Mouse (Mus musculus): Measurements from ENCODE around the gene Rps15a.
A peak's percentile ranks its signal among the peaks of the same experiment; 100 is the strongest.

Gene Rps15a

DNA sequence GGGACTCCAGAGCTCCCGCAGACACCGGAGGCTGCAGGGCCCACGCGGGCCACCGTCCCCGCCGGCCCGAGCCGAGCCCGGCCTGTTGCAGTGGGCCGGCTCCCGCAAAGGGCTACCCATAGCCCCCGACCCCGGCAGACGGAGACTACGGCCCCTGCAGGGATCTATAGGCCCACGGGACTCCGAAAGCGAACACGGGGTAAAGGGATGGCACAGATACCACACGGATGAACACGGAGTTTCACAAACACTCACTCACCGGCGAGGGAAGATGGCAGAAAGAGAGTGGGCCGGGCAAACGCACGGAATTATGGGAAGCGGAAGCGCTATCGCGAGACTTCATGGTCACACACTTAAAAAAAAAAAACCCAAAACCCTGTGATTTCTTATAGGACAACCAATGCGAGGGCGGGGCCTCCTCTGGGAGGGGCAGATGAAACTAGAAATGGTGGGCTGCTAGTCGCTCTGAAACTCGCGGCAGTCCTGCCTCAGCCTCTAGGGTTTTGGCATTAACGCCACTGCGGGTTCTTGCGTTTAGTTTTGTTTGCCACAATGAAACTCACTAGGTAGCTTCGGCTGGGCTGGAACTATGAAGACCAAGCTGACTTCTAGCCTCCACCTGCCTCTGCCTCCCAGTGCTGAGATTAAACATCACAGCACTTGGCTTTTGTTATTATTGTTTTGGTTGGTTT, at the start of gene Rps15a:
Rps15a (minus strand) TSS at position 312 of the 692 bp plus-strand sequence.
- peak; percentile 97 for DNase-seq (ENCODE audit: low read depth, low spot score)

DNA sequence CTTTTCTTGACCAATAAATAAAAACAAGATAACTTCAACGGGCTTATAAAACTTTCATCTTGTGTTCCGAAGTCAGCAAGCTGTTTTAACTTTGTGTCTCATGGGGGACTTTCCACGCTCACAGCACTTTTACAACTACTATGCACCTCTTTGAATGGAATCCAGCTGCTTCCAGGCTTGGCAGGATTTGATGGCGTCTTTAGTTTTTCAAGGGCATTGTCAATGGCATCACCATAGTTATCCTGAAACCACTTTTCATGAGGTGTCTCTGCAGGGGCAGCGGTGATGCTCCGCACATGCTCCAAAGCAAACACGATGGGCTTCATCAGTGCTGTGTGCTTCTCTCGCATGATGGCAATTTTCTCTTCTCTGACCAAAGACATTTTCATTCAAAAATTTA, 47.0 kb upstream of the Rps15a start:
- peak; percentile 69 for DNase-seq (ENCODE audit: low read depth, low spot score)

DNA sequence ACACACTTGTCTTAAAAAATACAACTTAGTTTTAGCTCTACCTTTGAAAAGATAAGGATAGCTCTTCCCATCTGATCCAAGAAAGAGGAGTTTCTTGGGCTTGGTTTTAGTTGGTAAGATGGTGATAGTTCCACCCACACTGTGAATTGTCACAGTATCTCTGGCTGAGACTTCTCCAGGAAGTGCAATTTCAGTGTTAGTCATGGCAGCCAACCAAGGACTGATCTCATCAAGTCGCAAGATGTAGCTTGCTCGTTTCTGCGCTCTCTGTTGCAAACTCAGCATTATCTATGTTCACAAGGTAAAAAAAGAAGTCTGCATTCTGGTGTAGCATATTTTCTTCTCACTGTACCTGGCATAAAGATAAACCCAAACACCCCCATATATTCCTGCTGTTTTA, 44.1 kb upstream of the Rps15a start:
- DNase-seq (ENCODE audit: low read depth, low spot score): no peak

DNA sequence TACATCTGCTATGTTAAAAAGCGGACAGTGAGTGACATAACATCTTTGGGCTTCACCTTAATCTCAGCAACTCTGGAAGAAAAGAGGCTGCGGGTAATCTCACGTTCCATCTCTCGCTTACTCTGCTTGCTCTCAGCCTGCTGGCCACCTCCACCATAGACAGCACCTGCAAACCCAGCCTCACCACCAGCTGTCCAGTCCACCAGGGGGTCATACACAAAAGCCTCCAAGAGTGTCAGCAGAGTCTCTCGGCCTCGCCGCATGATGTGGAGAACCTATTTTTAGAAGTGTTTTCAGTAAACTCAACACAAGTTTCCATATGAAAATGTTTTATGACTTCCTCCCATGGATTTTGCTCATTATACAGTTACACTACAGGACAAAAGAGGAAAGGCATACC, 40.5 kb upstream of the Rps15a start:
- no peak for DNase-seq (ENCODE audit: low read depth, low spot score)

DNA sequence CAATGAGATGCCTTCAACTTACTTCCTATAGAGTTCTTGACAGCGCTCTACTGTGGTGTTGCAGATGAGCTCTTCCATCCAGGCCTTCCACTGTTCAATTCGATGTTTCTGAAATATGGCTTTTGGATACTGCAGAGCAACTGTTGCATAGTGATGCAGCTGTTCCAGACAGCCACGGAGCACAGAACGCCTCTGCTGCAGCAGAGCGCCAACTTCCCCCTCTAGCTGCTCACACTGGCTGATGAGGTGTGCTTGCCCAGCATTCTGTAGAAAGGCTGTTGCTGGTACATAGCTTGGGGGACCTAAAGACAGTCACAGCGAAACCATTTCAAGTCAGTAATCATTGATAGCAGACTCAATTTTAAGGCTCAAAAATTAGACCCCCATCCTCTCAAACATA, 38.2 kb upstream of the Rps15a start:
- DNase-seq (ENCODE audit: low read depth, low spot score): no peak

DNA sequence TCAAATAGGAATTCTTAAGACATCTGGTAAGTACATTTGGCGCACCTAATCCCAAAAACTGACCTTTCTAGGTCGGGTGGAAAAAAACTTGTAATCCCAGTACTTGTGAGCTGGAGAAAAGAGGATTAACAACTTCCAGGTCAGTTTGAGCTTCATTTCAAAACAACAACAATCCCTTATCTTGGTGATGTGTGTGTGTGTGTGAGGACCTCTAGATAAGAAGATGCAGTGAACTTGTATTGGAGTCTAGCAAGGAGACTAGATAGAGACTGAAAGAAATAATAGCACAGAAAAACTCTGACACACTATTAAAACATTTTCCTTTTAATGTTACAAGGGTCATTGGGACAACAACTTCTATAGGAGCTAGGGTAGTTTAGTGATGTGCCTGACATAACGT, 27.6 kb upstream of the Rps15a start:
- no peak for DNase-seq (ENCODE audit: low read depth, low spot score)

DNA sequence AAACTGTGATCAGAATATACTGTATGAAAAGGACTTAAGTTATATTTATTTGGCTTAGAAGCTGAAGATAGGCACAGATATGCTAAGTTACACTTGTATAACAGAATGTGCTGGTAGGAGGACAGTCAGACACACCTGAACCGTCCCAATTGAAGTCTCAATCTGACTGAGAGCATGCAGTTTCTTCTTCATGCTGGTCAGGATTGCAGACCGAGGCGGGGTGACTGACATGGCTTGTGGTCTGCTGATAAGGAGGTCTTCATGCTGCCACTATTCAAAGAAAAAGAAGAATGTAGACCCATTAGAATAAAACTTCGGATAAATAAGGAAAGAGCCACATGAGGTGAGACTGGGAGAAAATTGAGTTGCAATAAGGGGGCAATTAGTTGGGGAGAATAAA, 27.1 kb upstream of the Rps15a start:
- no peak for DNase-seq (ENCODE audit: low read depth, low spot score)

DNA sequence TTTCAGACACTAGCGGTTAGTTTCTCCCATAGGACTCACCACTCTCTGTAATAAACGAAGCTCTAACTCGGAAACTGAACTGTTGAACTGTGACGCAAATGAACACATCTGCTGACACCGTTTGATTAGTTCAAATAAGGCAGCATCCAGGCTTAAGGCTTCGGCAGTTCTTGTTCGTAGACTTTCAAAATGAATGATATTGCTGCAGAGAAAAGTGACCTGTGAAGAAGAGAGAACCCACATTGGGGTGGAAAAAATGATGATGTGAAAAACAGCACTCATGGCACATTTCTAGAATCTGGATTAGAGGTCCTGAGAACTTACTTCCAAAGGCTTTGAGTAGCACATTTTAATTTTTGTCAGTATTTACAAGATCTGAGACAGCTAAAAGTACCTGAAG, 25.3 kb upstream of the Rps15a start:
- DNase-seq (ENCODE audit: low read depth, low spot score): no peak

DNA sequence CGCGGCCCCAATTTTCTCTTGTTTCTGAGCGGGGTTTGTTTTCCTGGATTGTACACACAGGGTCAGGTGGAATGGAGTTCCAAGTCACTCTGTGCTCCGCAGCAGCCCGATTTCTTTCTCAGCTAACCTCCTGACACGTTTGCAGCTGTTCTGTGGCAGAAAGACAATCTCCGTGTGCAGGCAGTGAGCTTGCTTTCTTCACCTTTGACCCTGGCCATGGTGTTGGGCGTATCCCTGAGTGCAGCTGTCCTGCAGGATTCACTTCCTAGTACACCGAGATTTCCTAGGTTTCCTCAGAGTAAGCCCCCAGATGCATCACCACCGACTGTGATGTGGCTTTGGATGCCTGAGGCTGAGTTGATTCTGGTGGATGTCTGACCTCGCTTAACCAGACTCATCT, 19.1 kb upstream of the Rps15a start:
- DNase-seq (ENCODE audit: low read depth, low spot score): no peak

DNA sequence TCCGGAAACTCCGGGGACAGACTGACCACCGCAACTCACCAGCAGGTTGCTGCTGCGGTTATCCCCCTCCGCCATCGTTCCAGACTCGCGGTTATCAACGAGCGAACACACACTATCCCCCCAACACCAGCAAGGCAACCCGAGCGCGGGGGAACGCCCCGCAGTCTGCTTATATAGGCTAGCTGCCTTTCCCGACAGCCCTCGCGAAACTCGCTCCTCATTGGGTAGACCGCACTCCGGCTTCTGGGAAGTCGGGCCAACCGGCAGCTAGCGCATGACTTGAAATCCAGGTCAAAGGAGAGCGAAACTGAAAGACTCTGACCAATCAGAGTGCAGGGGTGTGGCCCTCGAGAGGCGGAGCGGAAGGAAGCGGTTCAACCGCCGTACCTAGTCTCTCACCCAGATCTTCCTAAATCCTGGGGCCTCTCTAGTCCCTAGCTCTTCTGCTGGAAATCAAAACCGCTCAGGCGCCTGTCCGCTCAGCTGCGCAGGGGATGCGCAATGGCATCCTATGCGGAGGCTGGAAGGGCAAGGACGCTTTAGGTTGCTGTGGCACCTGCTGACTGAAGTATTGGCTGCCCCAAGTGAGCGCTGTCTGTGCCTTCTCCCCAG, 13.5 kb upstream of the Rps15a start, which contains the start of gene Arl6ip1:
Arl6ip1 (minus strand) TSS at position 233 of the 612 bp plus-strand sequence.
- DNase-seq (ENCODE audit: low read depth, low spot score): peak; percentile 99

DNA sequence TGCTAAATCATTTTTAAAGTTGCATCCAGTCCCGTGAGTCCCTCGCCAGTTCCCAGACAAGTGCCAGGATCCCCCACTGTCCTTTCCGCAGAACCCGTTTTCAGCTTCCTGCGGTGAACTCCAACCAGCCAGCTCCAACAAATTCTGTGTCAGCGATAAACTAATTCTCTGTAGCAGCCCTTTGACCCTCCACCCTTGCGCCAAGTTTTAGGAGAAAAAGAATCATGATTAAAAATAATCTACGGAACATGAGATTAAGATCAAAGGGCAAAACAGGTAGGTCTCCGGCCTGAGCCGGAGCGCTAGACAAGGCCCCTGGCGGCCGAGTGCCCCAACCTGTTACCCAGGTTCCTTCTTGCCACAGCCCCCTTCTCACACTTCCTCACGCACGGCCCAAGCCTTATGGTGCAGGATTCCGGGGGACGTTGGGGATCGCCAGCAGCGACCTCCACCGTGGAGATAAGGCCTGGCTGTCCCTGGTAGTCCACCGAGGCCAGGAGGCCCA, 13.0 kb upstream of the Rps15a start:
- DNase-seq (ENCODE audit: low read depth, low spot score): no peak

DNA sequence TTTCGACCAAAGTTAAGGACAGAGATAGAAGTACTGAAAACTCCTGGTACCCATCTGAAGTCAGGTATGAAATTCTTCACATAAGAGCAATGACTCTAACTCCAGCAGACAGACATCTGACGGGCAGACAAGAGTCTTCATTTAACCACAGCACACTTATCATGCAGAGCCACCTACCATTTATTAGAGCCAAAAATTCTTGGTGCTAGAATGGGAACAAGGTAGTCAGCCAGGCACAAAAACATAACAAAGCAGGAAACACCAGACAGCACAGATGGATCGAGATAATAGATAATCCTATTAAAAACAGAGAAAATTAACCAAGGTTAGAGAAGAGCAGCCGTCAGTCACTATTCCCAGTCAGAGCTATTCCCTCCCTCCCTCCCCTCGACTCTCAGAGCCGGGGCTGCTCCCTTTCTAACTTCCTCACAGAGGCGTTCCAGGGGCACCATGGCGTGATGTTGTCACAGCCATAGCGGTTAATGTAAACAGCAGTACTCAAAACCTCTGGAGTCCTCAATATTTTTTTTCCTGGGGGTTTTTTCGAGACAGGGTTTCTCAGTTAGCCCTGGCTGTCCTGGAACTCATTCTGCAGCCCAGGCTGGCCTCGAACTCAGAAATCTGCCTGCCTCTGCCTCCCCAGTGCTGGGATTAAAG, 10.4 kb upstream of the Rps15a start:
- DNase-seq (ENCODE audit: low read depth, low spot score): peak; percentile 22

DNA sequence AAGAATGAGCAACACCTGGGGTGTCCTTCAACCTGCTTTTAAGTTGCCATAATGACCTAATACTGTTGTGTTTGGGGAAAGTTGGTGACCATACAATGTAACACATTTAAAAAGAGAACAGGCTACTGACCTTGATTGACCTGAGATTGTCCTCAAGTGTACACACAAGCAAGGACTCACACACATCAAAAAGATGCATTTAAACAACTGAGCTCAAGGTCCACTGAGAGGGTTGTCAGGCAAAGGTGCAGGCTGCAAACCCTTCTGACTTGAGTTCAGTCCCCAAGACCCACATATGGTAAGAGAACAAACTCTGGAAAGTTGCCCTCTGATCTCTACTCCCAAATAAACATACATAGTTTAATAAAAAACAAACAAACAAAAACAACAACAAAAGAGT, 9.7 kb upstream of the Rps15a start:
- no peak for DNase-seq (ENCODE audit: low read depth, low spot score)

DNA sequence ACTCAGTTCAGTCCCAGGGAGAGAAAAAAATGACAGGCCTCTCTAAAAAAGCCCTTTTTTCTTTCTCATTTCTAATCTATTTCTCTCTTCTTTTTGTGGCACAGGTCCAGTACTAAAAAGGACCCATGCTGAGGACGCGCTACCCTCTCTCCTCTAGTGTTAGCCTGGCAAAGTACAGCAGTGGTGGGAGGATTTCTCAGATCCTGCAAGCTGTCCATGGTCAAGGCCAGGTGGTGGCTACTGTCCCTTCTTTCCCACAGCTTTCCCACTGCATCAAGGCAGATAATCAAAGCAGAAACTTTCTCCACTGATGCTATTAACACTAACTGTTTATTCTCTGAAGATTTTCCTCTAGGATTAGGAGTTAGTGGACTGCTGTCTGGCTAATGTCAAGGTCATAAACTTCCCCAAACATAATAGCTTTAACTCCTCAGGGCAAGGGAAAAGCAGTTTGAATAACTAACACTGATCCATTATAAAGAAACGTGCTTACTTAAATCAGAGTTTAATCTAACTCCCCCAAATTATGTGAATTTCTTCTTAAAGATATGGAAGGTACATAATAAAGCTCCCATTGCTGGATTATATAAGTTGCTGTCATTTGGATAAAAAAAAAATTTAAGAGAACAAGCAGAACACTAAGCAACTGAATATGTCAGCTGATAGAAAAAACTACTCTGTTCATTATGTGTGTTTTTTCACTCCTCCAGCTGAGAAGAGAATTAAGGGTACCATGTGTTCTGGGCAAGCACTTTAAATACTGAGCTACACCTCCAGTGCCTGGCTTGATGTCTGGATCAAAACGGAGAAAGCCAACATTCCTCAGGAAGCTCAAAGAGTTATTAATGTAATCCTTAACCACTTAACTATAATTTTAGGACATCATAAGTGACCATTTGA, 7.8 kb upstream of the Rps15a start:
- DNase-seq (ENCODE audit: low read depth, low spot score): no peak

DNA sequence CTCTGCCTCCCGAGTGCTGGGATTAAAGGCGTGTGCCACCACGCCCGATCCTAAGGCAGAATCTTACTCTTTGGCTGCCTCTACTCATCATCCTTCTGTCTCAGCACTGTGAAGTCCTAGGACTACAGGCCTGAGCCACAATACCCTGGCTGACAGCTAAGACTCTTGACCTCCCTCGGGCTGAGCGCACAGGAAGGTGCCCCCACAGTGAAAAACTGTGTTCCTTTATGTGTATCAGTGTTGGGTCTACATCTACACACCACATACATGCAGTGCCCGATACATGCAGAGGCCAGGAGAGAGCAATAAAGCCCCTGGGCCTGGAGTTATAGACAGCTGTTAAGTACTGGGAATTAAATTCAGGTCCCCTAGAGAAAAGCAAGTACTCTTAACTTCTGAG, 6.2 kb upstream of the Rps15a start:
- no peak for DNase-seq (ENCODE audit: low read depth, low spot score)

DNA sequence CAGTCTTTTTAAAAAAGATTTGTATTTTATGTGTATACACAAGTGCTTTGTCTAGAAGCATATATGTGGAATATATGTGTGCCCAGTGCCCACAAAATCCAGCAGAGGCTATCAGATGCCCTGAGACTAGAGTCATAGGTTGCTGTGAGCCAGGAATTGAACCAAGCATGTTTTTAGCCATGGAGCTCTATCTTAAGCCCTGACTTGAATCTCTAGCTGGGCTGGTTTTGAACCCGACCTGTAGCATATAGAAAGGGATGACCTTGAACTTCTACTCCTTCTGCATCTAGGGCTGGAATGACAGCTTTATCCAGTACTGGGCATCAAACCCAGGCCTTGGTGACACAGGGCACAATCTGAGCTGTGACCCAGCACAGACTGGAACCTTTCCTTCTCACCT, 4.7 kb upstream of the Rps15a start:
- no peak for DNase-seq (ENCODE audit: low read depth, low spot score)

DNA sequence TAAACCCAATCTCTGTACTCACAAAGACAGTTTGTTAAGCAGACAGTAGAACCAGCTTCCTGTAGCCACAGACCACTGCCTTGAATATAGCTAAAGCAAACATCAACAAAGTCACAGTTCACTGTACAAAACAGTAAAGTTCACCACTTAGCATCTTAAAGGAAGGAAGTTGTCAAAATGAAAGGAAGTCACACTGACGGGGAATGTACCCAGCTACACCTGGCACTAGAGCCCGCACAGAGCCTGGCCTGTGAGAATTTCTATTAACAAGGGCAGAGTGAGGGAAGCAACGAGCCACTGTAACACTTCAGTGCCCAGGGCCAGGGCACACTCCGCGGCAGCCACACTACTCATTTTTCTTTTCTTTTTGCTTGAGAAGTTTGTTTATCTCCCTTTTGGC, 4.0 kb upstream of the Rps15a start:
- DNase-seq (ENCODE audit: low read depth, low spot score): no peak

DNA sequence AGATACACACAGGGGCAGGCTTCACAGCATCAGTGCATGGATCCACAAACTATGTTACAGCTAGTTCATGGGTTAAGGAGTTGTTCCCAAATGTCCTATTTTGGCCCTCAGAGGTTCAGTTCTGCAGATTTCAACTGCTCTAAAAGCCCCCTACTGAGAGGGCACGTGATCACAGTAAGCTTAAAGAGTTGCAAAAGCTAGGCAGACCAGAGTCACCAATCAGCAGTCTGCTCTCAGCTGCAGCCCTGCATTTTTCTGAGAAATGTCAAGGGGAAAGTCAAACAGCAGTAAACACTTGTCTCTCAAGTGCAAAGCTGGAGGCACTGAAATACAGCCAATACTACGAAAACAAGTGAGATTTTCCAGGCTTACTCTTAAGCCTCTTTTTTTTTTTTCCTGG, 3.2 kb upstream of the Rps15a start:
- DNase-seq (ENCODE audit: low read depth, low spot score): peak; percentile 72

DNA sequence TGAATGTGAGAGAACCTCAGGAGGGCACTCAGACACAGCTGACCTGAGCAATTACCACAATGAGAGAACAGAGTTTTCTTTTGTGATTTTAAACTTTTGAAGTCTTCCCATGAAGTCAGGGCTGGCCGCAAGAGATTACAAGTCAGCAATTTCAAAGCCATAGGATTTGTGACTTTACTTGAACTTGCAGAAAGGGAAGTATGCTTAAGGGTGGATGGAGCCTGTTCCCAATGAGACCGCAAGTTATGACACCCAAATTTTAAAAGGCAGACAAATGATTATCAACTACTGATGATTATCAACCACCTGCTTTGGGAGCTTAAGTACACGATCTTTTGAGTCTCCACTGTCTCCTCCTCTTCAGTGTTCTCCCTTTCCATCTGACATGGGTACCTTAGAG, 2.4 kb upstream of the Rps15a start:
- no peak for DNase-seq (ENCODE audit: low read depth, low spot score)

DNA sequence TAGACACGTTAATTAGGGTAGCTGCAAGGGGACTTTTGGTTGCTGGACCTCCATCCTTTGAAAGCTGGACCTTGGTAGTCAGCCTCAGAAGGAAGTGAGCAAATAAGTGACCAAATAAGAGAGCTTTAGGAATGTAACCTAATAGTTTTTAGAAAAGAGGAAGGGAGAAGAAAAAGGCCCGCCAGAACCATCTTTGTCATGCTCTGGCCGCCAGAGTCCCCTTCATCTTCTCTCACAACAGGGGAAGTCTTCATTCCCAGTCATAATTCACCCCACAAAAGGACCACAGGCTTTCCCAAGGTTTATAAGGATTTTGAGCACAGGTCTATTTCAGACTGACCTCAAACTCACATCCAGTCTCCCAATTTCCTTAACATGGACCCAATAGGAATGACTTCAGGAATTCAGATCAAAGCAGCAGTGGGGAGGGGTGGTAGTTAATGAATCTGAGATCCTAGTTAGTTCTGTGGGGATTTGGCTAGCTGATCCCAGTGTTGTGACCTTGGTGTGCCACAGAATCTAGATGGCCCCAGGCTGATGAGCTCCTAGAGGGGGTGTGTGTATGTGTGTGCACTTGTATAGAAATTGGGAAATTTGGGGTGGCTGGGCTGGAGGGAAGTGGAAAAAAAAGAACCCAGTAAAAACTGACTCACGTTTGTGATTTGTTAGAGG, 1.7 kb upstream of the Rps15a start:
- peak; percentile 54 for DNase-seq (ENCODE audit: low read depth, low spot score)

All from ZHBTc4 (cell line).